ENCODE assay signal across 8 mouse cellular contexts in the genomic region with DNA sequence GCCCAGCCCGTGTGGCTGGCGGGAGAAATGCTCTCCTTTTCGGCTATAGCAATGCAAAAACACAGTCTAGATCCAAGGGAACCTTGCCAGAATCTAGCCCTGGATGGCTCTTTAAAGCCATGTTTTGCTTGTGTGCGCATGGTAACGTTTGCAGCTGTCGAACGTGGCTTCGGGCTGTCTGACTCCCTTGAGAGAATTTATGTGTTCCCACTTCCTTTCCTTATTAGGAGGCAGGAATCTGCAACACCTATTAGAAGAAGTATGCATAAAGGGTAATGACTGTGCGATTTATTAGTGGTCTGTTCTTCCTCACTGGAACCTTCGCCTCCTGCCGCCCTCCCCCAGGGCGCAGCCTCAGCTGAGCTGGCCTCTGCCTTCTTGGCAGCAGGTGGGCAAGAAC.
A peak's percentile ranks its signal among the peaks of the same experiment; 100 is the strongest.
DNase-seq lines count a peak whose midpoint lies in the region; ATAC-seq and TF ChIP-seq lines count a peak whose summit lies in the region.

No protein-coding gene starts in this region.

- TF ChIP-seq EP300 in liver, postnatal 0 days (IDR thresholded peaks at IDR 0.05; ENCODE audit: low read depth) = no peak
- no peak for TF ChIP-seq EP300 in stomach, postnatal 0 days (optimal IDR thresholded peaks at IDR 0.05)

- H3K27me3 ChIP-seq in liver, postnatal 0 days (ENCODE audit: insufficient read depth, low read length) = no peaks in the 10 kb centered on the region
- H3K27me3 ChIP-seq in embryonic facial prominence, embryonic 13.5 days = no peaks in the 10 kb centered on the region
- no peaks in the 10 kb centered on the region for H3K27me3 ChIP-seq in hindbrain, embryonic 16.5 days (replicated peaks; ENCODE audit: control insufficient read depth, insufficient read depth, low read length)
- H3K27me3 ChIP-seq in limb, embryonic 11.5 days (ENCODE audit: control insufficient read depth, insufficient read depth, low read length) = no peaks in the 10 kb centered on the region
- no peaks in the 10 kb centered on the region for H3K27me3 ChIP-seq in stomach, postnatal 0 days (ENCODE audit: control insufficient read depth, insufficient read depth, low read length)
- H3K27me3 ChIP-seq in forebrain, embryonic 10.5 days (ENCODE audit: poor library complexity, severe bottlenecking) = no peaks in the 10 kb centered on the region

- no peak for ATAC-seq in liver, postnatal 0 days
- no peak for ATAC-seq in embryonic facial prominence, embryonic 13.5 days (ENCODE audit: insufficient number of reproducible peaks, insufficient read depth, low FRiP score, low TSS enrichment, low read depth)
- peak; percentile 64; the same call in 1 of the 2 replicates for ATAC-seq in hindbrain, embryonic 16.5 days
- ATAC-seq in limb, embryonic 11.5 days (ENCODE audit: insufficient number of reproducible peaks, low FRiP score, low TSS enrichment, low read depth) = peak; percentile 82
- peak; percentile 86 for ATAC-seq in stomach, postnatal 0 days (ENCODE audit: low FRiP score, low TSS enrichment)

- H3K4me1 ChIP-seq in liver, postnatal 0 days (ENCODE audit: insufficient read depth) = no peaks in the 10 kb centered on the region
- H3K4me1 ChIP-seq in embryonic facial prominence, embryonic 13.5 days = peaks cover 16% of the 10 kb centered on the region
- peaks cover 7% of the 10 kb centered on the region for H3K4me1 ChIP-seq in hindbrain, embryonic 16.5 days (ENCODE audit: control insufficient read depth, insufficient read depth, low read depth, low read length)
- H3K4me1 ChIP-seq in limb, embryonic 11.5 days (ENCODE audit: control insufficient read depth, insufficient read depth, low read length) = peaks cover 25% of the 10 kb centered on the region
- H3K4me1 ChIP-seq in stomach, postnatal 0 days (replicated peaks; ENCODE audit: control insufficient read depth, insufficient read depth) = no peaks in the 10 kb centered on the region
- H3K4me1 ChIP-seq in forebrain, embryonic 10.5 days = peaks cover 18% of the 10 kb centered on the region

- no peak for TF ChIP-seq CTCF in liver, postnatal 0 days (IDR thresholded peaks at IDR 0.05; ENCODE audit: low read depth)
- TF ChIP-seq CTCF in stomach, postnatal 0 days (IDR thresholded peaks at IDR 0.05; ENCODE audit: low read depth) = no peak; the same call in 1 of the 2 replicates

- H3K9me3 ChIP-seq in liver, postnatal 0 days (ENCODE audit: low read length) = no peaks in the 10 kb centered on the region
- H3K9me3 ChIP-seq in embryonic facial prominence, embryonic 13.5 days = no peaks in the 10 kb centered on the region
- no peaks in the 10 kb centered on the region for H3K9me3 ChIP-seq in hindbrain, embryonic 16.5 days (ENCODE audit: control insufficient read depth, low read length)
- H3K9me3 ChIP-seq in limb, embryonic 11.5 days (ENCODE audit: control insufficient read depth, low read length) = no peaks in the 10 kb centered on the region
- H3K9me3 ChIP-seq in stomach, postnatal 0 days (ENCODE audit: control insufficient read depth, low read length) = no peaks in the 10 kb centered on the region
- 0 out of 2 replicates have a peak, but pooled peaks cover 6% of the 10 kb centered on the region for H3K9me3 ChIP-seq in forebrain, embryonic 10.5 days

- DNase-seq in liver = peak; percentile 16
- no peak for DNase-seq in liver, postnatal 0 days
- DNase-seq in limb, embryonic 11.5 days (ENCODE audit: low spot score) = peak; percentile 79
- peak; percentile 48 for DNase-seq in stomach, postnatal 0 days (ENCODE audit: low spot score)
- DNase-seq in spleen, postnatal 4 days (ENCODE audit: low spot score in 2 of 2) = no peak
- DNase-seq in forebrain, embryonic 10.5 days (ENCODE audit: extremely low spot score, low spot score) = no peak

- no peak overlapping the region for H3K4me3 ChIP-seq in liver, postnatal 0 days (ENCODE audit: low read depth, low read length)
- H3K4me3 ChIP-seq in embryonic facial prominence, embryonic 13.5 days = no peak overlapping the region
- no peak overlapping the region for H3K4me3 ChIP-seq in hindbrain, embryonic 16.5 days (ENCODE audit: low read length)
- H3K4me3 ChIP-seq in limb, embryonic 11.5 days (ENCODE audit: low read depth, low read length) = no peak overlapping the region
- H3K4me3 ChIP-seq in stomach, postnatal 0 days (ENCODE audit: low read depth, low read length) = no peak overlapping the region
- no peak overlapping the region for H3K4me3 ChIP-seq in forebrain, embryonic 10.5 days

- no peak overlapping the region for H3K4me2 ChIP-seq in liver, postnatal 0 days (ENCODE audit: low read depth, low read length)
- H3K4me2 ChIP-seq in embryonic facial prominence, embryonic 13.5 days = no peak overlapping the region
- H3K4me2 ChIP-seq in hindbrain, embryonic 16.5 days (ENCODE audit: low read length) = peak overlapping the region; percentile 32
- H3K4me2 ChIP-seq in limb, embryonic 11.5 days (ENCODE audit: low read depth, severe bottlenecking) = no peak overlapping the region
- no peak overlapping the region for H3K4me2 ChIP-seq in stomach, postnatal 0 days (replicated peaks; ENCODE audit: low read depth)

- H3K27ac ChIP-seq in liver, postnatal 0 days (ENCODE audit: low read depth) = no peak overlapping the region
- peak overlapping the region; percentile 55 for H3K27ac ChIP-seq in embryonic facial prominence, embryonic 13.5 days
- H3K27ac ChIP-seq in hindbrain, embryonic 16.5 days (ENCODE audit: low read depth, low read length) = no peak overlapping the region
- peak overlapping the region; percentile 75 for H3K27ac ChIP-seq in limb, embryonic 11.5 days (replicated peaks; ENCODE audit: low read depth, low read length)
- H3K27ac ChIP-seq in stomach, postnatal 0 days (replicated peaks) = peak overlapping the region; percentile 78; the same call in 1 of the 2 replicates
- no peak overlapping the region for H3K27ac ChIP-seq in forebrain, embryonic 10.5 days

- WGBS in liver, postnatal 0 days (ENCODE audit: insufficient replicate concordance) = 21% methylated on average over 12 of the region's 12 CpGs
- 25% methylated on average over 12 of the region's 12 CpGs for WGBS in embryonic facial prominence, embryonic 13.5 days
- 29% methylated on average over 12 of the region's 12 CpGs for WGBS in hindbrain, embryonic 16.5 days
- 5% methylated on average over 12 of the region's 12 CpGs for WGBS in limb, embryonic 11.5 days
- WGBS in stomach, postnatal 0 days = 13% methylated on average over 12 of the region's 12 CpGs
- WGBS in forebrain, embryonic 10.5 days = 72% methylated on average over 12 of the region's 12 CpGs

- no peaks in the 10 kb centered on the region for H3K36me3 ChIP-seq in liver, postnatal 0 days (replicated peaks; ENCODE audit: insufficient read depth, low read length)
- H3K36me3 ChIP-seq in embryonic facial prominence, embryonic 13.5 days = no peaks in the 10 kb centered on the region
- H3K36me3 ChIP-seq in hindbrain, embryonic 16.5 days (ENCODE audit: control insufficient read depth, insufficient read depth, low read length) = no peaks in the 10 kb centered on the region
- no peaks in the 10 kb centered on the region for H3K36me3 ChIP-seq in limb, embryonic 11.5 days (ENCODE audit: control insufficient read depth, insufficient read depth, low read length)
- H3K36me3 ChIP-seq in stomach, postnatal 0 days (ENCODE audit: control insufficient read depth, insufficient read depth, low read length) = no peaks in the 10 kb centered on the region
- no peaks in the 10 kb centered on the region for H3K36me3 ChIP-seq in forebrain, embryonic 10.5 days (replicated peaks)

- no peak overlapping the region for H3K9ac ChIP-seq in liver, postnatal 0 days (replicated peaks)
- no peak overlapping the region for H3K9ac ChIP-seq in embryonic facial prominence, embryonic 13.5 days
- no peak overlapping the region for H3K9ac ChIP-seq in hindbrain, embryonic 16.5 days (ENCODE audit: low read depth, low read length)
- H3K9ac ChIP-seq in limb, embryonic 11.5 days (ENCODE audit: low read length) = no peak overlapping the region
- no peak overlapping the region for H3K9ac ChIP-seq in stomach, postnatal 0 days (ENCODE audit: low read length)

Comparison
In these comparisons a context has a peak if more than half of its experiments do, and no peak if none do; other contexts are left out.
1. DNase-seq: peak in liver (single experiment), limb, embryonic 11.5 days (single experiment) and stomach, postnatal 0 days (single experiment); none in liver, postnatal 0 days (single experiment), spleen, postnatal 4 days (0 of 2) and forebrain, embryonic 10.5 days (single experiment).
2. ATAC-seq: peak in hindbrain, embryonic 16.5 days (single experiment), limb, embryonic 11.5 days (single experiment) and stomach, postnatal 0 days (single experiment); none in liver, postnatal 0 days (single experiment) and embryonic facial prominence, embryonic 13.5 days (single experiment).
3. H3K27ac ChIP-seq: peak in embryonic facial prominence, embryonic 13.5 days (single experiment), limb, embryonic 11.5 days (single experiment) and stomach, postnatal 0 days (single experiment); none in liver, postnatal 0 days (single experiment), hindbrain, embryonic 16.5 days (single experiment) and forebrain, embryonic 10.5 days (single experiment).